Mouse (Mus musculus): Measurements from ENCODE around the gene Ska2.

Ska2 gene

DNA sequence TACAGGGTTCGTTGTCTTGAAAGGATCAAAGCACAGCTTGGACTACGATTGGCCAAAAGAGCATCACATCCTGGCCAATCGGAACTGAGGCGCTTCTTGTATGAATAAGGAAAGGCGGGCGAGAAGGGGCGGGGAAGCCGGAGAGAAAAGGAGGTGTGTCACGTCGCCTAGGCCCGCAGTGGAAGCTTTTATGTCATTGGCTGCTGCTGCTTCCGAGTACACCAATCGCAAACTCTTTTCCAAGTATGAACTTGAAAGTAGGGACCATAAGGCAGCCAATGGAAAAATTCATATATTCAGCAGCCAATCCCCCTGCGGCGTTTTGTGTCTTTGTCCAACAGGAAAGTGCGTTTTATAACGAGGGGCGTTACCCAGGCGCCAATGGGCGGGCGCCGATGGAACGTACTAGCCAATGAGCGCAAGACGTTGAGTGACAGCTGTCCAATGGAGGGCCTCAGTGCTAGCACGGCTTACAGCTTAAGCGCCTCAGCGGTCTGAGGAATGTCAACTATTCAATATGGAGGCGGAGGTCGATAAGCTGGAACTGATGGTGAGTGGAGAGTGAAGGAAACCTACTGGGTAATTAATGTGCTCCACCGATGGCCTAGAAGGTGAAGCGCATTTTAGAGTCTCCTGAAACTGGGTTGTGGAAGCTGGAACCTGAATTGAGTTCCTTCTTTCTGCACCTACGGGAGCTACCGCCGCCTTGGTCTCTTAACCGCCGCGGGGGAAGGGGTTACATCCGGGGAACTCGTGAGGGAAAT, at the start of gene Ska2:
Ska2 (plus strand) TSS at position 480 of the 764 bp plus-strand sequence.
- in situ Hi-C loops (cut with MboI, MseI): loop anchor here (10.0 kb wide), 1 partner anchor 404 kb away; no protein-coding TSS in a partner anchor

DNA sequence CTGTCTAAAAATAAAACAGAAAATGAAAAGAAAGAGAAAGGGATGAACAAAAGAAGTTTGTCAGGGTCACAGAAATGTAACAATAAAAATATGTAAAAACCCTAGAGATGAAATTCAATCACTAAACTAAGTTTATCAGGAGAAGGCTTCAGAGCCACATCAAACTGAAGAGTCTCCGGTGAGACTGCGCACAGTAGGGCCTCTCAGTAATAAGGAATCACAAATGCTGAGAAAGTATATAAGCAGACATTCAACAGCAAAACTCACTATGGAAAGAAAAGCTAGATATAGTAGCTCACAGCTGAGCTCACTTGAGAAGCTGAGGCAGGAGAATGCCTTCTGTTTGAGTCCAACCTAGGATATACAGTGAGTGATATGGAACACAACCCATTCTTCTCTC, 48.6 kb upstream of the Ska2 start:
- in situ Hi-C loops (cut with MboI, MseI): no loop called here

DNA sequence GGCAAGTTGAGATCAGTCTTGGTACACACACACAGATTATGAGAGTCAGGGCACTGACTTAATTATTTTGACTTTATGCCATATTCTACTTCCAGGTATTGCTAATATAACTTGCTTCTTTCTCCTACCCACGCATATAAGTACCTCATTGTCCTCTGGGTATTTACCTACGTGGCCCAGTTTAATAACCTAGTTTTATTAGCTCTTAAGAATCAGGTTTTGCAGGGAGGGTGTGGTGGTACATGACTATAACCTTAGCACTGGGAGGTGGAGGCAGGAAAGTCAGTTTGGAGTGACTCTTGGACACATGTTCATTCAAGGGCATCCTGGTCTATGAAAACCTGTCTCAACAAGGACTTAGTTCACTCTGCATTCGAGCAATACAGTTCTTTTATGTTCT, 46.9 kb upstream of the Ska2 start:
- in situ Hi-C loops (cut with MboI, MseI): no loop called here

DNA sequence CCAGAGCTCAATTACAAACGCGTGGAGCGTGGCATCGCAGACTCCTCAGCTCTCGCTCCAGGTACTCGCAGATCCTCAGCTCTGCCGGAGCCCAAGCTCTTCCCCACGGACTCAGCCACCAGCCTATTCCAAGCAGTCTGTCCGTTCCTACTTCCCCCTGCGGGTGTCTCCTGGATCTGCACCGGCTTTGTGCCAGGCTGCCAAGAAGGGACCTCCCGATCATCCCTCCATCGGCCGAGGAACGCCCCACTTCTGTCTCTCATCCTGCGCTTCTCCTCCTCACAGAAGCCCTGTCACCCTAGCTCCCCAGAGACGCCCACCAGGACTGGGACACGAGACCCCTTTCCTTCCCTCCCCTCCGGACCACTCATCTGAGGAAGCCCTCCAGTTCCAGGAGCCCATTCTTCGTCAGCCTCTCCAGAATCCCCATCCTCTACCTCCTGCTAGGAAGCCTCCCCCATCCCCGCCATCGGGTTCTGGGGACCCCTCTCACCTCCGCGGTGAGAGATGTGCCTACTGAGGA, 35.6 kb upstream of the Ska2 start:
- in situ Hi-C loops (cut with MboI, MseI): no loop called here

DNA sequence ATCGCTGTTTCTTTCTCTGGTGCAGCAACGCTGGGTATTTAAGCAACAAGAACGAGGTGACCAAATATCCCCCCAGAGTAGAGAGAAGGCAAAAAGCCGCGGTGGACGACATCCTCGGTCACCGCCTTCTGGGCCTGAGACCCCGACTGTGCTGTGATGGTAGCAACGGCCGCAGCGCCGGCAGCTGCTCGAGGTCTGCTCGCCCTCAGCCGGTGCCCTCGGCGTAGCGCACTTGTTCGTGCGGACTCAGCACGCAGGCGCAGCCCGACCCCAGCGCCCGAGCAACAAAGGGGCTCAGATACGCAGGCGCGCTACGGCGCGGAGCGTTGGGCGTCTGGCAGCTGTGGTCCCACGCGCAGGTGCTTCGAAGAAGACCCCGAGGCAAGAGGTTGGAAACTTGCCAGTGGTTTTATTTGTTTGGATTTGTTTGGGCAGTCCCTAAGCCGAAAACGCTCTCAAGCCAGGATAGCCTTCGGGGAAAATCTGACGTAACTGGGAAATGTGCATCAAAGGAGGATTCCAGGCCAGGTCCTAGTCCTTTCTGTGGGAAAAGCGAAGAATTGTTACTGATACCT, 35.1 kb upstream of the Ska2 start, which contains the start of gene Gdpd1:
Gdpd1 (minus strand) TSS at position 197 of the 575 bp plus-strand sequence.
- in situ Hi-C loops (cut with MboI, MseI): no loop called here

DNA sequence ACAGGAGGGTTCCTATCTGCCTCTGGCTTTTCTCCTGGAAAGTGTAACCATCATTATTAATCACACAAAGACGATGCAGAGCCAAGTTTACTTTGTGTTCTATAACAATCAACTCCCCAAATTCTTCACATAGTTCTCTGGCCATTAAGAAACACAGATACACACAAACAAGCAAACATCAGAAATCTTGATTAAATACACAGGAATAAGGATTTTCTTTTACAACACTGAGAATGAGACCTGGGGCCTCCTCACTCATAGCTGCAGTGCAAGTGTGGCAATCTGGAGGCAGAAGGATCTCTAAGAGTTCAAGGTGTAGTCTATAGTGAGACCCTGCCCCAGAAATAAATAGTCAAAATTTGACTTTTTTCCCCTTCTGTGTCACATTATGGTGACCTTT, 25.3 kb upstream of the Ska2 start:
- in situ Hi-C loops (cut with MboI, MseI): no loop called here

DNA sequence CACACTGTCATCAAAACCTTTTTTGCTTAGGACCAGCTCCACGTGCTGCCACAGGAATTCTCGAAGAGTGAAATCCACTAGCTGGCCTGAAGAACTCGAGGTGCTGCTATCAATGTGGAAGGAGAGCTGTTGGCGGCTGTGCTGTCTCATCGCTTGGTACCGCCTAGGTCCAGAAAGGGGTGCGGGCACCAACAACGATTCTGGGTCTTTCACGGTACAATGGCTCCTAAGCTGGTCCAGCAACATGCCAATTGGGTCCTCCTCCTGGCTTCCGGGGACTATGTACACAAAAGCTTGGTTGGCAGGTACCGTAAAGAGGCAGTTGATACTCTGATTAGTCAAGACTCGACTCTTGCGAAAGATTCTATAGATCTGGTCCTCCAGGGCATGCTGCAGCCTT, 23.6 kb upstream of the Ska2 start:
- in situ Hi-C loops (cut with MboI, MseI): no loop called here

DNA sequence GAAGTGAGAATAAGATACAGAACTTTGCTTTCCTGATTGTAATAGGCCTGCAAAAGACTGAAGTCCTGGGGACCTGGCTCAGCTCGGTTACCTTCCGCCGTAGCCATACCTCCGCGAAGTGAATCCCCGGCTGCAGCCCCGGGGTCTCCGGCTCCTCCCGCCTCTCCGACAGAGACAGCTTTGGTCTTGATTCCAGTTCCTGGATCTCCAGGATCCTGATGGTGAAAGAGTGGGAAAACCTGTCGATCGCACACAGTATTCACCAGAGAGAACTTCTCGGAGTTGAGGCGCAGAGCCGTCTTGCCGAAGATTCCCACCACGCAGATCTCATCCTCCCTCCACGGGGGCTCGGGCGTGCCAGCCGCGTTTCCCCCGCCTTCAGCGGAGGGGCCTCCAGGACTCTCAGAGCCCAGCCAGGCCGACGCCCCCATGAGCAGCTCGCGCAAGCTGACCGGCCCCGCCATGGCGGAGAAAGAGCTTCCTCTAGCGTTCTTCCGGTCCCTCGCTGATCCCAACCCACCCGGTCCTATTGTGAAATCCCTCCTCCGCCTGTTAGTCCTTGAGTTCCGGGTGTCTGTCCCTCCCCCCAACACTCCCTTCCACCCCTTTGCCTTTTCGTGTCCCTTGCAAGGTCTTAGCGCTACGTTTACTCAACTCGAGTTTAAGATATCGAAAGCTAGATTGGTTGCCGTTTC, 22.6 kb upstream of the Ska2 start, which contains the start of gene Smg8:
Smg8 (minus strand) TSS at position 485 of the 695 bp plus-strand sequence.
- in situ Hi-C loops (cut with MboI, MseI): no loop called here

DNA sequence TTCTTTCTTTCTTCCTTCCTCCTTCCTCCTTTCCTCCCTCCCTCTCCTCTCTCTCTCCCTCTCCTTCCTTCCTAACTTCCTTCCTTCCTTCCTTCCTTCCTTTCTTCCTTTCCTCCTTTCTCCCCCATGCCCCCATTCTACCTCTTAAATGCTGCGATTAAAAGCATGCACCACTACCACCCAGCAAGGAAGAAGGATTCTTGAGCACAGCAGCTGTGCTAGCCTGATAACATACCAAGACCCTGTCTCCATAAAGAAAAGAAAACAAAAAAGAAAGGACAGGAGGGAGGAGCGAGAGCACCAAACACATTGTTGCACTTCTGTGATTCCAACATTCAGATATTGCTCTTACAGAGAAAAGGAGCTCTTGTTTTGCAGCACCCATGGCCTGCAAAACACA, 21.9 kb upstream of the Ska2 start:
- in situ Hi-C loops (cut with MboI, MseI): no loop called here

DNA sequence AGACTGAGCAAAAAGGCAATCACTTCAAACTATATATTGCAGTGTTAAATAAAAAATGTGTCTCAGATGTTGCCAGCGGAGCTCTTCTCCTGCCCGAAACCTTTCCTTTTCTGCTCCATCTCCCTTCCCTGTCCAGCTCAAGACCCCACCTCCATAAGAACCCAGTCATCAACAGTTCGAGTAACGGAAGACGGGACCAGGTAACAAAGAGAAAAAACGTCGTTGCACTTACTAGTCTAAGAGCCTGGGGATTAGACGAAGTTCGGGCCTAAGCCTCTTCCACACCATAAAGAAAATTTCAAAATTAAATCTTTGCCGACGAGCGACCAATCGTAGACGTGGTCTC, 652 bp upstream of the Ska2 start, which contains the start of gene Prr11:
Prr11 (minus strand) TSS at position 300 of the 346 bp plus-strand sequence.
- in situ Hi-C loops (cut with MboI, MseI): loop anchor here (10.0 kb wide), 1 partner anchor 404 kb away; no protein-coding TSS in a partner anchor

DNA sequence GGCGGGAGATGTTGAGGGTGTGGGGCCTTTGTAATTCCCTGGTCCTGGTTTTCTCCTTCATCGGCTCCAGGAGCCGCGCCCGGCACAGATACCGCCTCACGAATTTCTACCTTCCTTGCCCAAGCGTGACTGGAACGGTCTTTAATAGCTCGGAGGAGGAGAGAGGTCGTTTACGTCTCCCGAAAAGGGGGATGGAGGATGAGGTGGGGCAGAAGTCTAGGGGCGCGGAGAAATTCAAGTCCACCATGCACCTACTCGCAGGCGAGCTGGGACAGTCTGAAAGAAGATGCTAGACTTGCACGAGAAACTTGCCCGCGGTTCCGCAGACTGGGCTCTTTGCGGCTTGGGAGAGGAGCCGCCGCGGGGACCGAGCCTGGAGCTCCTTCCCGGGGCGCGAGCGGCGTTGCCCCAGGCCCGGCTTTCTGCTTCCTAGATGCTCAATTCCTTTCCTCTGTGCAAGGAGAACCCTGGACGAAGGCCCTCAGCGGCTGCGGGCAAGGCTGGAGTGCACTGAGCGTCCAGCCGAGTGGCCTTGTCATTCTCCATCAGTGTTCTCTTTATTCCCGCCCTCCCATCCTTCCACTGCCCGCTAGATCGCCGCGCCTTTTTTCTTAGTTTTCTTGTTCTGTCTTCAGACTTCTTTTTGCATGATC, 611 bp downstream of the Ska2 start:
- in situ Hi-C loops (cut with MboI, MseI): loop anchor here (5.0 to 10.0 kb wide), 2 partner anchors 405 to 643 kb away; no protein-coding TSS in a partner anchor

DNA sequence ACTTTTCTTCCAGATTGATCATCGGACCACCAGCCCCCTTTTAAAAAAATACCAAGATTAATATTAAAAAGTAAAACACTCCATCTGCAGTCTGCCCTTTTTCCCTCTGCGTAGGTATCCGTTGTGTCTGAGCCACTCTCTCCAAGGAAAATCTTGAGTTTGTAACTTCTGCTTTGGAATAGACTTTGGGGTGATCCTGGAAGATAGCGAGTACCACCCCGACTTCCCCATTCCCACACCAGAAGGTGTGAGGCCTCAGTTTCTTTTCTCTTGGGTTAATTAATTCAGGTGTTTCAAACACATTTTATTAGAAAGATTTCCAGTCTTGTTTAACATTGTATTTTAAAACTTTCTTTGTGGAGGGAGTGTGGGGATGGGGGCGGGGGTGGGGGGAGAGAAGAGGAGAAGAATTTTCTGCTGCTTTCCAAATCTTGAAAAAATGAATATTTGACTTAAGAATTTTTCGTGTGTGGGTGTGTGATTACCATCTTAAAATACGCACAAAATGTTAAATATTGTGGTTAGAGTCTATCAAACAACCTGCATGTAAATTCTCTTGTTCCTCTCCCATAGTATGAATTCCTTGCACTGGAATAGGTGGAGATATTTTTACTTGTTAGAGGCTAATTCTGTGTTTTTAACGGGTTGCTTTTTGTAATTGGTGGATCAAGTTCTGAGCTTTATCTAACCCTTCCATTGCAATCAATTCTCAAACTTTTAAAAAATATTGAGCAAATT, 1.3 kb downstream of the Ska2 start:
- in situ Hi-C loops (cut with MboI, MseI): loop anchor here (5.0 kb wide), 1 partner anchor 642 kb away; no protein-coding TSS in a partner anchor

DNA sequence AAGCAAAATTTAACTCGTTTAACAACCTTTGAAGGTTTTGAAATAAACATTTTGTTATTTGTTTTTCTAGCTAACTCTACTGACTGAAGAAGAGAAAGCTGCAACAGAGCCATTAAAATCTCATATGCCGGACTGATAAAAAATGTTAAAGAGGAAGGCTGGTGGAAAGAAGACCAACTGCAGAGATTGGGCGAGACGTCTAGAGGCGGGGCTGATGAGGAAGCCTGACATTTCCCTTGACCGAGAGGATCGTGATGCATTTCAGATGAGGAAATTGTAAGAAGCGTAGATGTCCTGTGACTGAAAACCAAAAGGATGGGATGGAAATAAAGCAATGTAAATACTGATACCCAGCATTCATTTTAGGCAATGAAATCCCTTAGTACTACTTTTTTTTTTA, 12.8 kb downstream of the Ska2 start:
- in situ Hi-C loops (cut with MboI, MseI): no loop called here

DNA sequence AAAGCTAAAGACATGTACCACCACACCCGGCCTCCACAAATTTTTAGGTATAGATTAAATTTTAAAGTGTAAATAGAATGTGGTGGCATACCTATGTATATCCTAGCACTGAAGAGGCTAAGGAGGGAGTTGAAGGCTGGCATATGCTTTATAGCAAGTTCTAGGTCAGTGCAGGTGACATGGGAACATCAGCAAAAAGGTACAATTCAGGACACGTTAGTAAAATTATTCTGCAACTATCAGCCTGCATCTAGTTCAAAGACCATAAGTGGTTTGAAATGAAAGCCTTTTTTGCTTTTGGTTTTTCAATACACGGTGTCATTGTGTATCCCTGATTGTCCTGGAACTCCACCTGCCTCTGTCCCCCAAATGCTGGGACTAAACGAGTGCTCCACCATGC, 16.5 kb downstream of the Ska2 start:
- in situ Hi-C loops (cut with MboI, MseI): no loop called here

DNA sequence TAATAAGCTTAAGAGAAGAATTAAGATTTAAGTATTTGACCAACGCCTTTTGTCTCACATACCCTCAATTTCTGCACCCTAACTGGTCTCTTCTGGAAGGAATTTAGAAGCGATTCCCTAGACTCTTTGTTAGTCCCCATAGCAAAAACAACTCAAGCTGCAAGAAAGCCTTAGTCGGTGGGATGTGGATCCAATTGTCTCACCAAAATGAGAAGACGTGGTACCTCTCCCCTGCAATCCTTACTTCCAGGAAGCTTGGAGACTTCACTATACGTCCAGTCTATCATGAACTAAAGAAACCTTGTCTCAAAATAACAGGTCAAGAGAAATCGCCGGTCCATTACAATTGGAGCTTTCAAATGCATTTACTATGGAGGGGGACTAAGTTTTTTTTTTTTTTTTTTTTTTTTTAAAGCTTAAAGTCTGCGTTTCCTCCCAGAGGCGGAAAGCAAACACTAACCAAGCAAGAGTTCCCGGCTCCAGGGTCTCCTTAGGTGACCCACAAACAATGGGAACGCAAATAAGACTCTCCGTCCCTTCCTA, 17.3 kb downstream of the Ska2 start:
- in situ Hi-C loops (cut with MboI, MseI): no loop called here

DNA sequence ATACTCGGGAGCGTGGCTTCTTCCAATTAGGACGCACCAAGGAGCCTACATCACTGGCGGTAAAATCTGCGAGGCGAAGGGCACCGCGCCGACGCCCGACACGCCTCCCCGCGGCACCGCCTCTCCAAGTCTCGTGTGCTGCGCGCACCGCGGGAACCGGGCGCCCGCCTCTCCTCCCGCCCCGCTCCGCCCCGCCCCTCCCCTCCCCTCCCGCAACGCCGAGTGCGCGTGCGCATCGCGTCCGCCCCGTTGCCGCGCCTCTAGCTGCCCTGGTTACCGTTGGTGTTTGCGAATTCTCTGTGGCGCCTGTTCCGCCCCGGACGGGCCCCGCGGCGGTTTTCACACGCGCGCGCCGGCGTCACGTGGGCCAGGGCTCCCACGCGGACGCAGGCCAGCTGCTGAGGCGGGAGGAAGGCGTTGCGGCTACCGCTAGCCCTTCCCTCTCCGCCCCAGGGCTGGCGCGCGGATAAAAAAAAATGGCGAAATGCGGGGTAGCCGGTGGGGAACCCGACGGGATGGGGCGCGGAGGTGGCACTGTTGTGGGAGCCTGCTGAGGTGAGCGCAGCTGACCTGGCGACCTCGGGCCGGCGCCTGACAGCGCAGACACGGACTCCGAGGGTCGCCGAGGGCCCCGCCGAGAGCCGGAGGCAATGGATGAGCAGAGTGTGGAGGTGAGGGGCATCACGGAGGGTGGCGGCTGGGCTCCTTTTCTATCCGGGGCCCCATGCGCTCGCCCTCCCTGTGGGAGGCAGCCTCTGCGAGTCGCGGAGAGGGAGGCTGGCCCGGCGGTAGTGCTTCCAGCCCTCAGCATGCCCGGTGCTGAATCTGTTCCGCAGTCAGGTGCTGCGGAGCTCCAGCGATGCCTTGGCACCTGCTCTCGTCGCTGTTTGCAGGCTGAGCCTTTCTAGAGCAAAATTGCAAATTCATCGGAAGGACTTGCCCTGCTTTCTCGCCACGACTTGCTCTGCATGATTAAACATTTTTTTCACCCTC, 18.1 kb downstream of the Ska2 start, which contains the start of gene Trim37:
Trim37 (plus strand) TSS at position 254 of the 993 bp plus-strand sequence.
- in situ Hi-C loops (cut with MboI, MseI): no loop called here

DNA sequence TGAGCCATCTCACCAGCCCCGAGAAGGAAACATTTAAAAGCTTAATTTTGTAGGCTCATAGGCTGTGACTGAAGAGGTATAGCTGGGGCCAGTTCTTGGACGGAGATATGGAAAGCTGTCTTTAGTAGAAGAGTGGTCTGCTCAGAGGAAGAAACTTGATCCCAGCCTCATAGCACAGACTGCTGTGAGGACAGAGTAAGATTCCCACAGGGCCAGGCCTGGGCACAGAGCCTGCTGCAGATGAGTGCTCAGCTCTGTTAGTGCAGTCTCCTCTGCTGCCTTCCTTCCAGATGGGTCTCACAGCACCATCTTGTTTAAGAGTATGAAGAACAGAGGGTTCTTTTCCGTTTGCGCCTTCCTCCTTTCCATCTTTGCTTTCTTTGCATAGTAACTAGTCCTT, 27.2 kb downstream of the Ska2 start:
- in situ Hi-C loops (cut with MboI, MseI): no loop called here

DNA sequence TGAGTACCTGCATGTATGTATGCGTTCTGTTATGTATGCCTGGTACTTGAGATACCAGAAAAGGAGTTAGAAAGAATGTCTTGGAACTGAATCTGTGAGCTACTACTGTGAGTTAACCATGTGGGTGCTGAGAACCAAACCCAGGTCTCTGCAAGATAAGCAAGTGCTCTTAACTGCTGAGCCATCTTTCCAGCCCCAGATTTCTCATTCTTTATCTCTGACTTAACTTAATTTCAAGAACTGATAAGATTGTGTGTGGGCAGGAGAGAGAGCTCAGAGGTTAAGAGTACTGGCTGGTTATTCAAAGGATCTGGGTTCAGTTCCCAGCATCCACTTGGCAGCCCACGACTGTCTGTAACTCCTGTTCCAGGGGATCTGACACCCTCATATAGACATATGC, 49.0 kb downstream of the Ska2 start:
- in situ Hi-C loops (cut with MboI, MseI): no loop called here

DNA sequence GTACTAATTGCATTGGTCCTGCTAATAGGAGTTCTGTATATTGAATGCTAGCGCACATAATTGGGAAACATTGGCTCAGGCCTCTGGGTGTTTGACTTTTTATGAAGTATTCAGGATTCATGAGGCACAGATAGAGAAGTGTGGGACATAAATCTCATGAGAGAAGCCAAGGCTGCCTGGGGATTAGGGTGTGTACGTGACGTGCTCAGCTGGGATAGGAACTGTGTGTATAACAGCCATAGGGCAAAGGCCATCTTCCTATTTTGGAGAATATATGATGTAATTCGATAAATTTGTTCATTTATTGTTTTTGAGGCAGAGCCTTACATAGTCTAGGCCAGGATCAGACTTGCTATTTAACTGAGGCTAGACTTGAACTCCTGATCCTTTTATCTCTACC, 53.7 kb downstream of the Ska2 start:
- in situ Hi-C loops (cut with MboI, MseI): no loop called here
